Mouse (Mus musculus): Measurements from ENCODE around the gene Wnt11.

The Wnt11 gene

GRCm38 (mm10) chr7:98834711-98835321 is at the start of gene Wnt11:
TSS of gene Wnt11 (plus strand) at chr7:98835112.
- no peak for DNase-seq (ENCODE audit: low spot score in 2 of 2)

DNA sequence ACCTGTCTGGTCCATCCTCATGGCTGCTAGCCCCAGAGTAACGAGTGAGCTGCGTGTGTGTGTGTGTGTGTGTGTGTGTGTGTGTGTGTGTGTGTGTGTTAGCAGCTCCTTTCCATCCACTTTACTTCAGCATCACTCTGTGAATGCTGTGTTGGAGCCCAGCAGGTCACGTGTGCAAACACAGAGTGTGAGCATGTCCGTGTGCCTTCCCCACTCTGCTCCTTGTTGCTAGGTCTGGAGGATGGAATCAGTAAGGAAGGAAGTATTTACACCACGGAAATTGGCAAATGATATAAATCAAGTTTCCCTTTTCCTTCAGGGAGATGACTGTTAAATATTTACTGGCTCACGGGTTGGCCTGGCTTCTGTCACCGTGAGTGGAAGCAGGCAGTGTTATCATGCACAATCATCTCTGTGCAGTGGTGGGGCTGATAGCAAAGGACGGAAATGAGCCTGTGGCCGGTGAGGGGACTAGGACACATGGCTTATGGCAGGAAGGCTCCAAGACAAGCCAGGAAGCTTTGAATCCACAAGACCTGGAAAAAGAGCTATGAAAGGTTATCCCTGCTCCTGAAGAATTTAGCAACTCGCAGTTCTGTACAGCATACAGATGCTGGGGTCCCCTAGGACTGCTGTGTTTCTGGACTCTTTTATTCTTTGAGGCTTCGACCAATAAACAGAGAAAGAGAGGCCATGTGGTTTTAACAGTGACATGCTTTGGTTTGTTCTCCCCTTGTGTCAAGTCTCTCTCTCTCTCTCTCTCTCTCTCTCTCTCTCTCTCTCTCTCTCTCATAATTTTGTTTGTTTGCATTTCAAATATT is 47.9 kb upstream of the Wnt11 start:
- no peak for DNase-seq (ENCODE audit: low spot score in 2 of 2)

DNA sequence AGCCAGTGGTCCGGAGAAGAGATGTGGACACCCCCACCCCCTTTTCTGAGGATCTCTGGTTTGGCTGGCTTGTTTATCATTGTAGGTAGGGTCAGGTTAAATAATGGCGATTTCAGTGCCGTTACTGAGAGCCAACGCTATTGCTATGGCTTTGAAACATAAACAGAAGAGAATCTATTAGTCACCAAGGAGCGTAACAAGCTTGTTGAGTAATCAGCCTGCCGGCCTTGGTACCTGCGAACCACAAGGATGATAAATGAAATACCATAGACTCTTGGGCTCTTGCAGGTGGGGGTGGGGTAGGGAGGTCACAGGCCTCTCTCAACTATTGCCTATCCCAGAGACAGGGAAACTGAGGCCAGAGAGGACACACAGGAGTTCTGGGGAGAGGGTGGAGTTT is 46.2 kb upstream of the Wnt11 start:
- no peak for DNase-seq (ENCODE audit: low spot score in 2 of 2)

- DNase-seq (ENCODE audit: low spot score in 2 of 2), result no peak
Observed at GRCm38 (mm10) chr7:98789121-98789520, 45.8 kb upstream of the Wnt11 start.

DNA sequence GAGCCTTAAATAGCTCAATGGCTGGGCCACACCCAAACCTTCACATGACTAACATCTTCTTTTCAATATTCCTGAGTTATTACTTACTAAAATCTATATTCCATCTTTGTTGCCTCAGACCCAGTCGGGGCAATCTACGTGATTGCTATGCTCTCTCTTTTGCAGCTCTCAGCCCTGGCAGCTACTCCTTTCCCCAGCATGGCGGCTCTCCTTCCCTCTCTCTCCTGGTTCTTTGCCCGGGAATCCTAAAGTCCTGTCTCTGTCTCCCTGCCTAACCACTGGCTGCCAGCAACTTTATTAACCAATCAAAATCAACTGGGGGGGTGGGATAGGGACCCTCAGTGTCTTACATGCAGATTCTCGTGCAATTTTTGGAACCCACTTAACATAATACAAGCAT is 43.0 kb upstream of the Wnt11 start:
- no peak for DNase-seq (ENCODE audit: low spot score in 2 of 2)

DNA sequence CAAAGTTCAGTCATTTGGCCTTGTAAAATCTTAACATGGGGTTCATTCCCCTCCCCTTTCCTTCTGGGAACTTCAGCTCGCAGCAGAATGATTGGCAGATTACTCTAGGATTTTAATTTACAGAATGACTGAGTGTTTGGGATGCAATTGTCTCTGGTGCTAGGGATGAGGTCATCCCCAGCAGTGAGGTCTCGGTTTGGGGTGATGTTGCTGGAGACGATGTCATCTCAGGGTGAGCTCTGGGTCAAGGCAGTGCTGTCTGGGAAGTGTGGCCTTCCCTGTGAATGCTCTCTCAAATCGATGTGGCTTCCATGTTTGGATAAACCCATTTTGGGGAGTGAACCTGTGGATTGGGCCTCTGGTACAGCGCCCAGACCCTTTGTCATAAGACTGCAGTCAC is 41.1 kb upstream of the Wnt11 start:
- no peak for DNase-seq (ENCODE audit: low spot score in 2 of 2)

DNA sequence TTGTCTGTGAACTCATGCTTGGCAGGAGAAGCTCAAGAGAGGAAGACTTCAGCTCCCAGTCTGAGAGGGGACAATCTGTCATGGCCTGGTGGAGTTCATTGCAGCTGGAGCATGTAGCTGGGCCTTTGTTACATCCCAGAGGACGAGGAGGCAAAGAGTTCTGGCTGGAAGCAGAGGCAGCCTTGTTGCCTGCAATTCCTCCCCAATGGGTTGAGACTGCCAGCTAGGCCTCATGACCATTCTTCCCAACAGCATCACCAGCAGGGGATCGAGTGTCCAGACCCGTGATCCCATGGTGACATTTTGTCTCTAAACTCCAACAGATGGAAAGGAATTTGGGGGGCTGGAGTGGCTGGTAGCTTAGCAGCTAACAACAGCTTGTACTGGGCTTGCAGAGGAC is 40.5 kb upstream of the Wnt11 start:
- no peak for DNase-seq (ENCODE audit: low spot score in 2 of 2)

DNA sequence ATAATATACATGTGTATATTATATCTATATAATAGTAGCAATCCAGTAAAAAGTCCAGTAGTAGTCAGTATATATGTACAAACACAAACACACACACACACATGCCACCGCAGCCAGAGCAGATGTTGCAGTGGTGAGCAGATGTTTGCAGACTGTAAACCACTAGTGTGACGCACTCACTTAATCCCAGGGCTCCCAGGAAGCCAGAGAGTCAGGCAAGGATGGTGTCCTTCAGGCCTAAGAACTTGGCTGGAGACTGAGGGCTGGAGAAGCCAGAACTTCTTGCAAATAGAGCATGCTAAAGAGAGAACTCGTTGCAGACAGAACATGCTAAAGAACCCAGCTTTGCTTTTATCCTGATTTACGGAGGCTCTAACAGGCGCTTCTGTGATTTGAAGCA is 39.3 kb upstream of the Wnt11 start:
- DNase-seq (ENCODE audit: low spot score in 2 of 2), result no peak

DNA sequence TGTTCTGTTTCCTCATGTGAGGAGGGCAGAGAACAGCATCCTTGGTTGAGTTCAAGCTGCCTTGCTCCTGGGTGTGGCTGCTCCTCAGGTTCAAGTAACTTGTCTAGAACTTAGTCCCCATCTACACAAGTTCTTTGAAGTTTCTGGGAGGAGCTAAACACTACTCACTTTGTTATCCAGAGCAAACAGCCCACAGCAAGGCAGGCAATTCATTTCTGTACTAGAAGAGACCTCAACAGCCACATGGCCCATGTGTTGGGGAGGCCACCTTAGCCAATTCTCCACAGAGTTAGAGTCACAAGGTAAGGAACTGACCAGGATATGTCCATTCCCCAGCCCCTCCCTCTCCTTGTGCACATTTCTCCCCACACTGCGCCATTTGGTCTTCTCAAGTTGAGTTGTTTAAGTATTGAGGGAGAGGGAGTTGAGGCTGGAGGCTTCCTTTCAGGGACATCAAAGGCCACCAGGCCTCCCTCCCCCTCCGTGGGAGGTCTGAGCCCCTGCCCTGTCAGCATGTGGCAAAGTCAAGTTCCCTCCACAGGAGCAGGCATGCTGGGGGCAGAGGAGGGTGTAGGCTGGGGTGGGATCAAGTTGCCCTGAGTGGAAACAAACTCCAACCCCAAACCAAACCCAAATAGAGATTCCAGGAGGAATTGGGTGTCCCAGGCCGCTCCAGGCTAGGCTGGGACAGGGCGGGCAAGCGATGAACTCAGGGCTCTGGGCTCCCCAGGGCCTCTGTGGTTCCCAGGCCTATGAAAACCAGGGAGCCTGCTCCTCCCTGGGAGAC is 37.4 kb upstream of the Wnt11 start:
- no peak for DNase-seq (ENCODE audit: low spot score in 2 of 2)

DNA sequence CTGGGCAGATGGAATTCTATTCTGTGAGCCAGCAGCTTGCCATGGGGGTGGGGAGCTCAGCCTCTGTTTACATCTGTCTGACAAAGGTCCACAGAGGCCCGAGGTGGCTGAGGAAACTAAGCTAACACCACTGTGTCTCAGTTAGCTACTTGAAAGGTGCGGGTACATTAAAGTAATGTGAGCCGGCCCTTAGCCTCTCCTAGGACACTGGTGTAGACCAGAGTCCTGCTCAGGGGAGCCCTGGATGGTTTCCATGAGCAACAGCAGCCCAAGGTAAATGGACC is 36.8 kb upstream of the Wnt11 start:
- no peak for DNase-seq (ENCODE audit: low spot score in 2 of 2)

DNA sequence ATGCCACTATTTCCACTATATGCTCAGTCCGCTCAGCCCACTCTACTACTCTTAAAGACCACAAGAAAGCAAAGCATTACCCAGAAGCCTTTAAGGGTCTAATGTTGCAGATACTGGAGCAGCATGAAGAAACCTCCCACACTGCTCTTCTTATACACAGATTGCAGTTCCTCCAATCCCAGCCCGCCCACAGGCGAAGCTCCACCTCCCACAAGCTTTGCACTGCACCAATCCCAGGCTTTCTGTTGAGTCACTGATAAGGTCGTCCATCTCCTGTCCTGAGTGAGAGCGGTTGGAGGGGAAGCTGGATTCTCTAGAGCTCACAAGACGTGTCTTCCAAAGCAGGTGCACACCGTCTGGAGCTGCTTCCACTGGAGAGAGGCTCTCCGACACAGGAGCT is 34.5 kb upstream of the Wnt11 start:
- peak in 1 of 2 experiments; percentile 46 for DNase-seq (ENCODE audit: low spot score in 2 of 2)

DNA sequence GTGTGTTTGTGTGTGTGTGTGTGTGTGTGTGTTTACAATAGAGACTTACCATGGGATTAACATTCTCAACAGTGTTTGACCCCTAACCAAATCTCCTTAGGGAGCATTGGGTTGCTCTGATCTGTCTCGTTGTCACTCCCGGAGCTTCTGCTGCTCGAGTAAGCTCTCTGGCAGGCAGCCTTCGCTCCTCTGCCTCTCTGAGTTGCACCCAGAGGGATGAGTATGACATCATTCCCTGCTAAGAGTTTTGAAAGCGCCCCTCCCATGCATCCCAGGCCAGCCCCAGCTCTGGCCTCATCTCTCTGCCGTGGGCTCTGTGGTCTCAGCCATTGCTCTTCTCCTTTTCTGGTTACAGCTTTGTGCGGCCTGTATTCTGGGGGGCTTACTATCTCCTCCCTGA is 33.8 kb upstream of the Wnt11 start:
- DNase-seq (ENCODE audit: low spot score in 2 of 2), result no peak

DNA sequence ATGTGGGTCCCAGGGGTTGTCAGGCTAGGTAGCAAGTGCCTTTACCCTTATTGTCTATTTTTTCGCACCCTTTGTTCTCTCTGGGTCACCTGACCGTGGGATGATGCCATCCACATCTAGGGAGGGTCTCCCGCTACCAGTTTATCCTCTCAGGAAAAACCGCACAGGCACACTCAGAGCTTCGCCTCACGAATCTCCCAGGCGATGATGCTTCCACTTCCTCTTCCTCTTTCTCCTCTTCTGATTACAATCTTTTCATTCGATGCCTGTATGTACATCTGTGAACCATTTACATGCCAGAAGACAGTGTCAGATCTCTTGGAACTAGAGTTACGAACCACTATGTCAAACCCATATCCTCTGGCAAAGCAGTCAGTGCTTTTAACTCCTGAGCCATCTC is 31.7 kb upstream of the Wnt11 start:
- DNase-seq (ENCODE audit: low spot score in 2 of 2), result no peak

DNA sequence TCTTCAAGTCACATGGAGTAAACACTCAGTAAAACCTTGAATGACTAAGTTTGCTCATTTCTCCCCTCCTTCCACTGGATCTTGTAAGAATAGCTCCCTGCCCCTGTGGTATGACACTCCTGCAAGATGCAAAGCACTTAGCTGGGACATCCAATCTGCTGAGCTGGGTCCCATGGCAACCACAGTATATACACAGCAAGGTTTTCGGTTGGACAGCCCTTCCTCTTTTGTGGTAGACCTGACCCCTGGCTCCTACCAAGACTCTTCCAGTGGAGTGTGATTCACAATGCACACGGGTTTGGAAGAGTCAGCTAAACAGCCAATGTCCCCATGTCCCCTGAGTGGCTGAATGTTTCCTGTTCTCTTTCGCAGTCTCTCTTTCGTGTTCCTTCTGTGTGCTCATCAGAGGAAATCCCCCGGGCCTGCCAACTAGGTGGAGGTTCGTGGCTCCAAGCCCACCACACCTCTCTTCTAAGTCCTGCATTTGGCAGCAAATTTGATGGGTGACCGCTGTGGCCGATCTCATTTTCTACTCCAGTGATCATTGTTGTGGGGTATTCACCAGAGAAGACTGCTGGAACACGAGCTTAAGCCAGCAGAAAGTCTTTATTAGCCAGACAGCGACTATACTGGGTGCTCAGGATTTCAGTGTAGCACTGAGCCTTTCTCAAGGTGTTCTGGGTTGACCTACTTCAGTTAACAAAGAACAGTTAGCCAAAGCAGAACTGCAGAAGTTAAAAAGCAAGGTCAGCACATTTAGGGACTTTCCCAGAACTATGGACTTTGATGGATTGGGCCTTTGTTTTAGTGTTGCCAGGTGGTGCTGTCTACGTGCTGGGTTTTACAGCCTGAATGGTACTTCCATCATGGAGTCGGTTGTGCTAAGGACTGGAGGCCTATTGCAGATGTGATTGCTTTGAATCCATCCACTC is 29.8 kb upstream of the Wnt11 start:
- DNase-seq (ENCODE audit: low spot score in 2 of 2), result no peak

GRCm38 (mm10) chr7:98806961-98807360 is 28.0 kb upstream of the Wnt11 start:
- no peak for DNase-seq (ENCODE audit: low spot score in 2 of 2)

GRCm38 (mm10) chr7:98809372-98809771 is 25.5 kb upstream of the Wnt11 start:
- DNase-seq (ENCODE audit: low spot score in 2 of 2), result no peak

DNA sequence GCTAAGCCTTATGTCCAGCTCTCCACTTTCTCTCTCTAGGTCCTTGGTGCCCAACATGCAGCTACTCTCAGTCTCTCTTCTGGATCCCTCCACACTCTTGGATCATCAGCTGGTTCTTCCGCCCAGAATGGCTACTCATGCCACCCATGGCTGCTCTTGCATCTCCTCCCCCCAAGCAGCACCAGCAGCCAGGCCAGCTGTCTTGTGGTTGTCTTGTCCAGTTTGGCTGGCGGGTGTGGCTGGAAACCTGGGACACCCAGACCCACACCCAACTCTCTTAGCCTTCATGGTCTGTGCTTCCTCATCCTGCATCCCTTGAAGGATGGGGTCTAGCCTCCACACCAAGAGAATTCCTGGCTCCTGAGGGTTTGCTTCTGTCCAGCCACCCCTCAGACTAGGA is 24.3 kb upstream of the Wnt11 start:
- DNase-seq (ENCODE audit: low spot score in 2 of 2), result no peak

DNA sequence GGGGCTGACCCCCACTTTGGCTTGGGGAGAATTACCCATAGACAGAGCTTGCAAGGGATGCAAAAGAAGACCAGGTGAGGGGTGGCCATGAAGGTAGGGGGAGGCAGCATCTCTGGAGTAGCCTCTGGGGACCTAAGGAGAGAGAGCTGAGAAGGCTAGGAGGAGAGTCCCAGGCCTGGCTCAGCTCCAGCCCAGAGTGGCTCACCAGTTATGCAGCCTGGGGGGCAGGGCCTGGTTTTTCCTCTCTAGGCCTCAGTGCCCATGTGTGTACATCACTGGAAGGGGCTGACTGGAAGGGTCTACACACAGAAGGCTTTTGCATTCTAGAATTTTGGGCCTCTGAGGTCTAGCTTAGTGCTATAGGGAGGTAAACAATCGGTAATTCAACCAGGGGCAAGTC is 14.4 kb upstream of the Wnt11 start:
- DNase-seq (ENCODE audit: low spot score in 2 of 2), result no peak

DNA sequence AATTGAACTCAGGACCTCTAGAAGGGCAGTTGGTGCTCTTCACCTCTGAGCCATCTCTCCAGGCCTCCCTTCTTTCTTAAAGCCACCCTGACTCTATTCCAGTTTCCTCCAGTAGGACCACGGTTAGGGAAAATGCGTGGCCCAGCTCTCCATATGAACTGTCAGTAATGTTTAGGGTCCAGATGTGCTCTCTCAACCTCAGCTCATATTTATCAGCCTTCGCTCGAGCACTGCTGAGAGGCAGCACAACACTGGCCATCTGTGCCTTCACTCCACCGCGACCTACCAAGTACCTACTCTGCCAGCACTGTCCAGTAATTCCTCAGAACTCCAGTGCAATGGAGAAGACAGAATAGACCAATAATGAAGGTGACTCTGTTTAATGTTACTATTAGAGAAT is 12.0 kb upstream of the Wnt11 start:
- DNase-seq (ENCODE audit: low spot score in 2 of 2), result no peak

GRCm38 (mm10) chr7:98823896-98824822 is 10.8 kb upstream of the Wnt11 start:
- DNase-seq (ENCODE audit: low spot score in 2 of 2), result no peak

DNA sequence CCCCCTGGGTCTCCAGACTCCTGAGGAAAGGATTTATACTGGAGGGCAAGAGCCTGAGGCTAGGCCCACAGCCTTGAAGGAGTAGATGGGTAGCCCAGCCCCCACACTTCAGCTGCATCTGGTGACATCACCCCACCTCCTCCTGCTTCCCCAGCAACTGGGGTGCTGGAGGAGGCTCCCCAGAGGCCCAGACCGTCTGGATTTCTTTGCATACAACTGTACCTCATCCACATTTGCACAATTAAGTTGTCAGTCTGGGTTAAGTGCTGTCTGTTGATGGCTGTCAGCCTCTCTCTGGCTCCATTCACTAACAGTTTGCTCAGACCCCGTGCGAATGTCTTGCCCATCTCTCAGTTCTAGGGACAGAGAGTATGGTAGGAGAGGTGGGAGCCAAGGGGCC is 6.9 kb upstream of the Wnt11 start:
- DNase-seq (ENCODE audit: low spot score in 2 of 2), result no peak
